Mouse (Mus musculus): ENCODE data around the gene Pnmal1. TPM values are rescaled to one million over a fixed set of nuclear protein-coding genes. Genes with fewer than 3 reads are reported as not detected.

Pnmal1 gene
- polyA plus RNA-seq, 1 experiment from 2014 or later: 0.90 TPM

- WGBS: 3% methylated on average over 20 of the region's 20 CpGs
- peak overlapping the region; percentile 65 for H3K4me3 ChIP-seq (replicated peaks)
- H3K4me2 ChIP-seq: peak overlapping the region; percentile 69
- peak overlapping the region; percentile 77 for H3K9ac ChIP-seq
- H3K27me3 ChIP-seq: no peaks in the 10 kb centered on the region
- H3K4me1 ChIP-seq: peaks cover 70% of the 10 kb centered on the region
- peak overlapping the region; percentile 93 for H3K27ac ChIP-seq
- no peak for ATAC-seq (replicated peaks; ENCODE audit: low FRiP score)
- peaks cover 33% of the 10 kb centered on the region for H3K36me3 ChIP-seq
- no peaks in the 10 kb centered on the region for H3K9me3 ChIP-seq (replicated peaks)
Observed at GRCm38 (mm10) chr7:16994400-16994799, 34.9 kb downstream of the Pnmal1 start.

GRCm38 (mm10) chr7:16995345-16995744 lies 35.9 kb downstream of the Pnmal1 start:
- Histone ChIP-seq H3K36me3 (peaks cover 42% of the 10 kb centered on the region), H3K9ac (peak overlapping the region; percentile 77), H3K27ac (no peak overlapping the region), H3K4me3 (replicated peaks) (peak overlapping the region; percentile 65), H3K9me3 (replicated peaks) (no peaks in the 10 kb centered on the region), H3K27me3 (no peaks in the 10 kb centered on the region), H3K4me1 (peaks cover 63% of the 10 kb centered on the region), H3K4me2 (peak overlapping the region; percentile 69)
- ATAC-seq (replicated peaks; ENCODE audit: low FRiP score): no peak
- 81% methylated on average over 4 of the region's 4 CpGs for WGBS

- no peaks in the 10 kb centered on the region for H3K27me3 ChIP-seq
- whole genome bisulfite sequencing: 71% methylated on average over 4 of the region's 4 CpGs
- H3K36me3 ChIP-seq: peaks cover 69% of the 10 kb centered on the region
- no peak overlapping the region for H3K27ac ChIP-seq
- H3K9ac ChIP-seq: no peak overlapping the region
- no peaks in the 10 kb centered on the region for H3K9me3 ChIP-seq (replicated peaks)
- no peak for ATAC-seq (replicated peaks; ENCODE audit: low FRiP score)
- H3K4me2 ChIP-seq: no peak overlapping the region
- H3K4me3 ChIP-seq (replicated peaks): no peak overlapping the region
- peaks cover 43% of the 10 kb centered on the region for H3K4me1 ChIP-seq
Observed at GRCm38 (mm10) chr7:16999233-16999632, 39.8 kb downstream of the Pnmal1 start.

DNA sequence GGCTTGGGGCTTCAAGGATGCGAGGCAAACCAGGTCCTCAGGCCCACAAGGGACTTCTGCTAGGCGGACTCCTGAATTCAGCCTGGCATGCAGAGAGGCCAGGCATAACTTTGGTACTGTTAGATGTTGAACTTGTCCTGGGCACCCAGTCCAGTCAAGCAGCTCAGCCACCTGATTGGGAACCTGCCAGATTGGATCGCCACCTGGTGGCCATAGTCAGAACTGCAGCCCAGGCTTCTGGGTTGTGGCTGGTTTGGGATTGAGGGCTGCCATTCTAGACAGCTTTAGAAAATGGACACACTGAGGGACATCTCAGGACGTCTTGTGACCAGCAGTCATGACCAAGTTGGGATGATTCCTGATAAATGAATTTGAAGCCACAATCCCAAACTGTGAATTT lies 40.2 kb downstream of the Pnmal1 start:
- Histone ChIP-seq H3K36me3 (peaks cover 73% of the 10 kb centered on the region), H3K4me1 (peaks cover 43% of the 10 kb centered on the region), H3K9me3 (replicated peaks) (no peaks in the 10 kb centered on the region), H3K4me2 (no peak overlapping the region), H3K9ac (no peak overlapping the region), H3K27me3 (no peaks in the 10 kb centered on the region), H3K4me3 (replicated peaks) (no peak overlapping the region), H3K27ac (no peak overlapping the region)
- 30% methylated on average over 4 of the region's 4 CpGs for WGBS
- ATAC-seq (replicated peaks; ENCODE audit: low FRiP score): 0 out of 2 replicates have a peak, but pooled peaks have one; percentile 15

- Histone ChIP-seq H3K36me3 (peaks cover 88% of the 10 kb centered on the region), H3K27ac (peak overlapping the region; percentile 42; the same call in 1 of the 2 replicates)
- WGBS: 15% methylated on average over 7 of the region's 7 CpGs
Observed at GRCm38 (mm10) chr7:17002375-17003195, 43.1 kb downstream of the Pnmal1 start.

DNA sequence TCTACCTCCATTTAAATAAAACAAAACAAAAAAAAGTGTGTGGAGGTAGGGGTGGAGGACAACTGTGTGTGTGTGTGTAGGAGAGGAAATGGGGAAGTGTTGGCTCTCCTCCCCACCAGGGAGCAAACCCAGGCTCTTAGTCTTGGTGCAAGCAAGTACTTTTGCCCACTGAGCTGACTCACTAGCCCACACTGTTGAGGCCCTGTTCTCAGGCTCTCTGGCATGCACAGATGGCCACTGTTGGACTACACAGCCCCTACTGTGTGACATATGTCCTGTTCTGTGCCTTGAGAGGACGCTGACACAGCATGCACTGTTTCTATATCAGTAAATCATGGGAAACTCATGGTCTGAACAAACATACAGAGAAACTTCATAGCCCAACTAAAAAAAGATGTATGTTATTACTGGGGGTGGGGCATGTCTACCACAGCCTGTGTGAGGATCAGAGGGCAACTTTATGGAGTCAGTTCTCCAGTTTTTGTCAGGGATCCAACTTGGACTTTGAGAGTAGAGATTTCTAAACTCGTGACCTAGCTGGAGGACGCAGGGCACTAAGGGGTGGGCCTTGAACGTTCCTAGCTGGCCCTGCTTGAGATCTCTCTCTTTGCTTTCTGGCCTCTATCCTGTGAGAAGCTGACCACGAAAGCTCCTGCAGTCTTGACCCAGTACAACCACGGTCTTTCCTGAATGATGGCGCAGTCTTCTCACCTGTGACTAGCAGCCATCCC lies 43.9 kb downstream of the Pnmal1 start:
- no peak overlapping the region for H3K4me3 ChIP-seq (replicated peaks)
- peaks cover 11% of the 10 kb centered on the region for H3K4me1 ChIP-seq
- peaks cover 88% of the 10 kb centered on the region for H3K36me3 ChIP-seq
- H3K27me3 ChIP-seq: no peaks in the 10 kb centered on the region
- ATAC-seq (replicated peaks; ENCODE audit: low FRiP score): no peak; the same call in 1 of the 2 replicates
- 66% methylated on average over 7 of the region's 7 CpGs for WGBS
- H3K9ac ChIP-seq: no peak overlapping the region
- H3K4me2 ChIP-seq: no peak overlapping the region
- H3K9me3 ChIP-seq (replicated peaks): no peaks in the 10 kb centered on the region
- peak overlapping the region; percentile 42 for H3K27ac ChIP-seq

More at GRCm38 (mm10) chr7:17002375-17003195, 43.1 kb downstream of the Pnmal1 start:
- no peaks in the 10 kb centered on the region for H3K9me3 ChIP-seq (replicated peaks)
- peaks cover 16% of the 10 kb centered on the region for H3K4me1 ChIP-seq
- H3K4me3 ChIP-seq (replicated peaks): no peak overlapping the region
- H3K27me3 ChIP-seq: no peaks in the 10 kb centered on the region
- ATAC-seq (replicated peaks; ENCODE audit: low FRiP score): peak; percentile 67
- no peak overlapping the region for H3K4me2 ChIP-seq
- H3K9ac ChIP-seq: no peak overlapping the region

GRCm38 (mm10) chr7:17004716-17005115 lies 45.2 kb downstream of the Pnmal1 start:
- no peaks in the 10 kb centered on the region for H3K27me3 ChIP-seq
- H3K4me1 ChIP-seq: peaks cover 8% of the 10 kb centered on the region; the same call in 1 of the 2 replicates
- H3K4me2 ChIP-seq: no peak overlapping the region
- no peak overlapping the region for H3K4me3 ChIP-seq (replicated peaks)
- 80% methylated on average over 7 of the region's 7 CpGs for WGBS
- H3K36me3 ChIP-seq: peaks cover 88% of the 10 kb centered on the region
- no peak for ATAC-seq (replicated peaks; ENCODE audit: low FRiP score)
- no peak overlapping the region for H3K27ac ChIP-seq
- no peak overlapping the region for H3K9ac ChIP-seq
- H3K9me3 ChIP-seq (replicated peaks): no peaks in the 10 kb centered on the region

GRCm38 (mm10) chr7:17007300-17007699 lies 47.8 kb downstream of the Pnmal1 start:
- H3K9ac ChIP-seq: no peak overlapping the region
- no peaks in the 10 kb centered on the region for H3K27me3 ChIP-seq
- no peaks in the 10 kb centered on the region for H3K9me3 ChIP-seq (replicated peaks)
- no peak for ATAC-seq (replicated peaks; ENCODE audit: low FRiP score)
- no peak overlapping the region for H3K4me2 ChIP-seq
- H3K4me3 ChIP-seq (replicated peaks): no peak overlapping the region
- WGBS: 79% methylated on average over 4 of the region's 4 CpGs
- H3K27ac ChIP-seq: no peak overlapping the region
- peaks cover 94% of the 10 kb centered on the region for H3K36me3 ChIP-seq
- peaks cover 8% of the 10 kb centered on the region; the same call in 1 of the 2 replicates for H3K4me1 ChIP-seq

- H3K27ac ChIP-seq: no peak overlapping the region
- 91% methylated on average over 16 of the region's 16 CpGs for WGBS
- no peak overlapping the region for H3K9ac ChIP-seq
- ATAC-seq (replicated peaks; ENCODE audit: low FRiP score): no peak
- no peak overlapping the region for H3K4me2 ChIP-seq
- H3K36me3 ChIP-seq: peaks cover 100% of the 10 kb centered on the region
- H3K9me3 ChIP-seq (replicated peaks): no peaks in the 10 kb centered on the region
- no peak overlapping the region for H3K4me3 ChIP-seq (replicated peaks)
- no peaks in the 10 kb centered on the region for H3K27me3 ChIP-seq
- H3K4me1 ChIP-seq: no peaks in the 10 kb centered on the region
Observed at GRCm38 (mm10) chr7:17009326-17010009, 50.0 kb downstream of the Pnmal1 start.

DNA sequence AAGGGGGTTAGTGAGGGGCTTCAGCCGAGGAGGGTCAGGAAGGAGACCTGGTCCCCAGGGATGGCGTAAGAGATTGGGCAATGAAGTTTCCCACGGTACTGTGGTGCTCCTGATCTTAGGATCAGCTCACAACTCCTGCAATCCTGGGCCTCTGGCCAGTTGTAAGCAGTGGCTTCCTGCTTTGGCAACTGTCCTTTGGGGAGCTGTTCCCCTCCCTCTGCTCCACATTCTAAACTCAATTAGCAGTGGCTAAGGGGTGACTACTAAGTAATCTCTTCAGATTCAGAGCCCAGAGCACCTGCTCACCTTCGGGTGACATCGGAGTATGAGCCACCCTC lies 50.5 kb downstream of the Pnmal1 start:
- ATAC-seq (replicated peaks; ENCODE audit: low FRiP score): no peak
- no peaks in the 10 kb centered on the region for H3K27me3 ChIP-seq
- H3K36me3 ChIP-seq: peaks cover 100% of the 10 kb centered on the region
- WGBS: 89% methylated on average over 5 of the region's 5 CpGs
- no peak overlapping the region for H3K9ac ChIP-seq
- H3K9me3 ChIP-seq (replicated peaks): no peaks in the 10 kb centered on the region
- no peak overlapping the region for H3K4me2 ChIP-seq
- H3K27ac ChIP-seq: no peak overlapping the region
- no peaks in the 10 kb centered on the region for H3K4me1 ChIP-seq
- no peak overlapping the region for H3K4me3 ChIP-seq (replicated peaks)

DNA sequence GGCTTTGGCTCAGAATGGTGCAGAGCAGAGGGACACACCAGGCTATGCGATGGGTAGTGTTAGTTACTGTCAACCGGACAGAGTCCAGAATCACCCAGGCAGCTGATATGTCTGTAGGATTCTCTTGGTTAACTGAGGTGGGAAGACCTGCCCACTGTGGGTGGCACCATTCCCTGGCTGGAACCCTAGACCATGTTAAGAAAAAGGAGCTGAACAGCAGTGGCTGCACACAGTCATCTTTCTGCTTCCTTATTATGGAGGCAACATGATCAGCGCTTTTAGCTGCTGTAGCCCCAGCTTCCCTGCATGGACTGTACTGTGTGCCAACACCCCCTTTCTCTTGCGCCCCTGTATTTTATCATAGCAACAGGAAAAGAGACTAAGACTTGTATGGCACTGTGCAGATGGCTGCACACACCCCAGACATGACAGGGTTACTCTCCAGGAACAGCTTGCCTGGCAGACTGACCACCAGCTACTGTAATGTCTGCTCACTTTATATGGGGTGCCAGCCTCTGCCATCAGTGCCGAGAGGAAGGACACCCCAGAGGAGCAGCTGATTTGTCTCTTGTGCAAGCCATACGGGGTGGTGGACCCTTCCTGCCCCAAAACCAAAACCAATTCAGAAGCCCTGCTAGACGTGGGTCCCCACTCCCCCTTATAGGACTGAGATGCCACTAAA lies 52.6 kb downstream of the Pnmal1 start:
- ATAC-seq (replicated peaks; ENCODE audit: low FRiP score): no peak
- H3K4me3 ChIP-seq (replicated peaks): no peak overlapping the region

More for the DNA sequence above, 52.6 kb downstream of the Pnmal1 start:
- no peaks in the 10 kb centered on the region for H3K4me1 ChIP-seq
- H3K9me3 ChIP-seq (replicated peaks): no peaks in the 10 kb centered on the region
- no peak overlapping the region for H3K4me2 ChIP-seq
- H3K36me3 ChIP-seq: peaks cover 100% of the 10 kb centered on the region
- H3K27me3 ChIP-seq: no peaks in the 10 kb centered on the region
- WGBS: 91% methylated on average over 7 of the region's 7 CpGs
- H3K9ac ChIP-seq: no peak overlapping the region
- no peak overlapping the region for H3K27ac ChIP-seq
